Mouse (Mus musculus) hindbrain, embryonic 11.5 days (tissue): ENCODE data around the gene Keg1. TPM values are rescaled to one million over a fixed set of nuclear protein-coding genes. Genes with fewer than 3 reads are reported as not detected.

Source experiments
- polyA plus RNA-seq: library from polyadenylated mRNA; unstranded; fragments of >200 nt; fragmentation: Nextera tagmentation; extraction: Ambion mirVana; gene quantifications from 2 replicates; pipeline ENCODE4 v1.2.1, GENCODE M21; 2014

Gene Keg1
- polyA plus RNA-seq, 1 experiment from 2014 or later, result not detected

Other genes with a start within 250 kb of the Keg1 start
- 0.60 and 1.0 TPM in 2 replicates for gene Mpeg1, start 235.0 kb upstream of the Keg1 start, polyA plus RNA-seq
- gene Dtx4, start 194.3 kb upstream of the Keg1 start, polyA plus RNA-seq, result 55.4 and 66.1 TPM in 2 replicates
- gene Fam111a, start 150.0 kb upstream of the Keg1 start, polyA plus RNA-seq, result 22.1 and 26.3 TPM in 2 replicates
- not detected in 2 replicates for gene Gm4952, start 95.8 kb upstream of the Keg1 start, polyA plus RNA-seq
- not detected in 2 replicates for gene Glyat, start 62.5 kb upstream of the Keg1 start, polyA plus RNA-seq
- not detected in 2 replicates for gene Olfr1442, start 25.3 kb upstream of the Keg1 start, polyA plus RNA-seq
- not detected in 2 replicates for gene Olfr1443, start 17.7 kb upstream of the Keg1 start, polyA plus RNA-seq
- 1.1 and 1.2 TPM in 2 replicates for gene Cntf, start 69.8 kb downstream of the Keg1 start, polyA plus RNA-seq
- gene Zfp91, start 100.3 kb downstream of the Keg1 start, polyA plus RNA-seq, result 12.2 and 15.8 TPM in 2 replicates
- 1.4 TPM in 2 replicates for gene Lpxn, start 100.4 kb downstream of the Keg1 start, polyA plus RNA-seq
- not detected in 2 replicates for gene Gm5244, start 150.9 kb downstream of the Keg1 start, polyA plus RNA-seq
- gene Olfr1444, start 161.5 kb downstream of the Keg1 start, polyA plus RNA-seq, result not detected in 2 replicates
- gene Olfr1445, start 188.1 kb downstream of the Keg1 start, polyA plus RNA-seq, result not detected in 2 replicates
- not detected in 2 replicates for gene Olfr1446, start 197.7 kb downstream of the Keg1 start, polyA plus RNA-seq
- gene Olfr1447, start 208.0 kb downstream of the Keg1 start, polyA plus RNA-seq, result not detected in 2 replicates
- not detected in 2 replicates for gene Olfr1448, start 228.6 kb downstream of the Keg1 start, polyA plus RNA-seq
- not detected in 2 replicates for gene Olfr1449, start 235.1 kb downstream of the Keg1 start, polyA plus RNA-seq